Mouse (Mus musculus): ENCODE data around the gene Gramd1a.
A peak's percentile ranks its signal among the peaks of the same experiment; 100 is the strongest.

The Gramd1a gene

DNA sequence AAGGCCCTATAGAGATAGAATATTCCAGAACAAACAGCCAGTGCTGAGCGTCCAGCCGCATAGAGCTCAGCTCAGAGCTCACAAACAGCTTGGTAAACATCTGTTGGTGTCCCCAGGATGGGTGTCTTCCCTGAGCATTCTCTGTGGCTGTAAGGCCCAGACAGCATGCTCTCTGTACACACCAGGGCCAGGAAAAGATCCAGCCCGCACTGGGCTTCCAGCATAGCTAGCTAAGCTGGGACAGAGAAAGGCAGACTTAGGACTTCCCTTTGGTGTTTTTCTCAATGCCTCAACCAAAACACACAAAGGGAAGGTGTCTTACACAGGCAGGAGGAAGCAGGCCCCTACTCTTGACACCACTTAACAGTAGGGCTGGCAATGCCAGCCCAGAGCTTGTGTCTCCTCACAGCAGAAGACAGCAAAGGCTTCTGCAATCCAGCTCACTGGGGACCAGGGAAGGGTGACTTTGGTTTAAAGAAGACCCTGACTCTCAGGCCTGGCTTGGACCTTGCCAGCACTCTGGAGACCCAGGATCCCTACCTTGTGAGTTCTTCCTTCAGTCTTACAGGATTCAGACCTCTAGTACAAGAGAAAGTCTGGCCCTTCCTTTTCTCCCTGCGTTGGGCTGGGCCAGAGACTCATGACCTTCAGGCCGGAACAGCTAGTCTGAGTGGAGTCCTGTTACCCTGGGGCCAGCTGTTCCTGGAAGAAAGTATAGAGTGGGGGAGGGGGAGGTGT, at the start of gene Gramd1a:
Gramd1a (minus strand) TSS at position 601 of the 738 bp plus-strand sequence.
- peak; percentile 58 for DNase-seq (ENCODE audit: low spot score)

- no peak for DNase-seq (ENCODE audit: low spot score)
Observed at GRCm38 (mm10) chr7:31195591-31196307, 40.1 kb upstream of the Gramd1a start.

- DNase-seq (ENCODE audit: low spot score) = no peak
Observed at GRCm38 (mm10) chr7:31184711-31185110, 29.0 kb upstream of the Gramd1a start.

DNA sequence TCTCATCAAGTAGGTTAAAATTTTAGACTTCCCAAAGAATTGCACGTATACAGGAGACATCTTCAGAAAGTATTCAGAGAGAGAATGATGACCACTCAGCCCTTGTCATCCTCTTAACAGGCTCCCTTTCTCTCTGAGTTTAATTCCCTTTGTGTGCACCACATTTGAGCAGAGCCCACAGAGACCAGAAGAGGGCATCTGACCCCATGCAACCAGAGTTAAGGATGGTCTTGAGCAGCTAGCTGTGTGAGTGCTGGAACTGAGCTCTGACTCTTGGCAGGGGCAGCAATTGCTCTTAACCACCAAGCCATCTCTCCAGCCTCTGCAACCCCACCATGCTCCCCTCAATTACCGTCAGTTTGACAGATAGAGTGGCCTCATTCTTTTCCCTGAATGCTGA, 27.2 kb upstream of the Gramd1a start:
- no peak for DNase-seq (ENCODE audit: low spot score)

DNA sequence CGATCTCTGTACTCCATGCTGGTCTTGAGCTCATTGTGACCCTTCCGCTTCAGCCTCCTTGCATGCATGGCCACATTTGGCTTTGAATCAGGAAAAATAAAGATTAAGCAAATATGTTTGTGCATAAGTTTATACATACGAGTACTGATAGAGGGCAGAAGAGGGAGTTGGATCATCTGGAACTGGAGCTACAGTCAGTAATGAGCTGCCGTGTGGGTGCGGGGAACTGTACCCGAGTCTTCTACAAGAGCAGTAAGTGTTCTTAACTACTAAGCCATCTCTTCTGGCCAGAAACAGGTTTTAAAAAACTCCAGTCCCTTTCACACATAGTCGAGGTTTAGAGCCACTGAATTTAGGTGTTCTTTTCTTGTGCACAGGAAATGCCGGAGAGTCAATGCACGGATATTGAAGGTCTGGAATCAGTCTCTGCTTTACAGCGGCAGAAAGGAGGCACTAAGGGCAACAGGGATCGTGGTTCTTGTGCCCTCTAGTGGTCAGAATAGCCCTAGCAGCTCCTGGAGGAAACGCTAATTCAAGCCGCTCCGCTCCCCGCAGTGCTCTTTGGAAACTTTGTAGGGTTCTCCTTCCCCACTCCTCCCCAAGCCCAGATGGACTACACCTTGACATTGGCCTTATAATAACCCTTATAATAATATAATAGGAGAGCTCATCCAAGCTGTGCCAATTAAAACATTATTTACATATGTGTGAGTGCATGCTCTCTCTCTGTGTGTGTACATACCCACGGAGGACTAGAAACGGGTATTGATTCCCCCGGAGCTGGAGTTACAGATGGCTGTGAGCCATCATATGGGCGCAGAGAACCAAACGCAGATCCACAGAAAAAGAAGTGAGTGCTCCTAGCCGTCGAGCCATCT, 21.4 kb upstream of the Gramd1a start:
- DNase-seq (ENCODE audit: low spot score) = peak; percentile 89

GRCm38 (mm10) chr7:31175096-31175495, 19.4 kb upstream of the Gramd1a start:
- DNase-seq (ENCODE audit: low spot score) = no peak

DNA sequence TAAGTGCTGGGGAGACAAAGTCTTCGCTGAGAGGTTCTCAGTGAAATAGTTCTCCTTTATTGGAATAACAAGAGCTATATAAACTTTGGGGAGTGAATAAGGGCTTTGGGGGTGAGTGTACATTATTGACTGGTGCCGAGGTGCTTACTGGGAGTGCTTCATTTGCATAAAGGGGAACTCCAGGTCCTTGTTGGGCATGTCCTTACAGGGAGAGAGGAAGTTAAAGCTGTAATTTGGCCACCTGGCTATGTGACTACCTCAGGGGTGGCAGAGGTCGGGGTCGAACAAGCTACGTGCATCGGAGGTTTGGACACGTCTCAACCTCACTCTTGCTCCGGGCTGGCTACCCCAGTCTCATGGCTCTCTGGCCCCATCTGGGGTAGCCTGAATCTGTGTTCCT, 18.8 kb upstream of the Gramd1a start:
- no peak for DNase-seq (ENCODE audit: low spot score)

DNA sequence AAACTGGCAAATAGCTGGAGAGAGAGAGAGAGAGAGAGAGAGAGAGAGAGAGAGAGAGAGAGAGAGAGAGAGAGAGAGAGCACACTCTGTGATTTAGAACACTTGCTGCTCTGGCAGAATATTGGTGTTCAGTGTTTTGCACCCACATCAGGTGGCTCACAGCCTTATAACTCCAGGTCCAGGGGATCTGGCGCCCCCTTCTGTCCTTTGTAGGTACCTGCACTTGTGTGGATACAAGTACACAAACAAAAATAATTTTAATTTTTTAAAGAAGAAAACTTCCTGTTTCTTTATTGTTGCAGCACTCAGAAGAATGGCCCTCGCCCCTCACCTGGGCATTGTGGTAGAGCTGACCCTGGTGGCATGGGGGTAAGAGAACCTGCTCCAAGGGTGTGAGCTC, 16.5 kb upstream of the Gramd1a start:
- DNase-seq (ENCODE audit: low spot score) = peak; percentile 58

GRCm38 (mm10) chr7:31170520-31170919, 14.8 kb upstream of the Gramd1a start:
- DNase-seq (ENCODE audit: low spot score) = no peak

DNA sequence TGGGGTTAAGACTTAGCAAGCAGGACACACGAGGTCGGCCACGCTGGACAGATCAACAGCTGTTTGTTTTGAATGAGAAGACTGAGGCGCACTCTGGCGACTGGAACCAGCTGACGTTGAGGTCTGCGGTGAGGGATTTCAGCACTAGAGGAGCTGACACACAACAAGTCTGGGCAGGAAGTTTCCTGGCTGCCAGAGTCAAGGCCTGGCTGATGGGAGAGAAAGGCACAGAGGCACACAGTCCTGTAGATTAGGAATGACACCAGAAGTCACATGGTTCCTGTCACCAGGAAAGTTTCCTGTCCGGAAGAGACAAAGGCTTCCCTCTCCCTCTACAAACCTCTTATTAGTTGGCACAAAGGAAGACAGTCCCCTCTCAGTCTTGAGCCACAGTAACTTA, 12.7 kb upstream of the Gramd1a start:
- DNase-seq (ENCODE audit: low spot score) = no peak

GRCm38 (mm10) chr7:31164748-31165147, 9.1 kb upstream of the Gramd1a start:
- DNase-seq (ENCODE audit: low spot score) = no peak

DNA sequence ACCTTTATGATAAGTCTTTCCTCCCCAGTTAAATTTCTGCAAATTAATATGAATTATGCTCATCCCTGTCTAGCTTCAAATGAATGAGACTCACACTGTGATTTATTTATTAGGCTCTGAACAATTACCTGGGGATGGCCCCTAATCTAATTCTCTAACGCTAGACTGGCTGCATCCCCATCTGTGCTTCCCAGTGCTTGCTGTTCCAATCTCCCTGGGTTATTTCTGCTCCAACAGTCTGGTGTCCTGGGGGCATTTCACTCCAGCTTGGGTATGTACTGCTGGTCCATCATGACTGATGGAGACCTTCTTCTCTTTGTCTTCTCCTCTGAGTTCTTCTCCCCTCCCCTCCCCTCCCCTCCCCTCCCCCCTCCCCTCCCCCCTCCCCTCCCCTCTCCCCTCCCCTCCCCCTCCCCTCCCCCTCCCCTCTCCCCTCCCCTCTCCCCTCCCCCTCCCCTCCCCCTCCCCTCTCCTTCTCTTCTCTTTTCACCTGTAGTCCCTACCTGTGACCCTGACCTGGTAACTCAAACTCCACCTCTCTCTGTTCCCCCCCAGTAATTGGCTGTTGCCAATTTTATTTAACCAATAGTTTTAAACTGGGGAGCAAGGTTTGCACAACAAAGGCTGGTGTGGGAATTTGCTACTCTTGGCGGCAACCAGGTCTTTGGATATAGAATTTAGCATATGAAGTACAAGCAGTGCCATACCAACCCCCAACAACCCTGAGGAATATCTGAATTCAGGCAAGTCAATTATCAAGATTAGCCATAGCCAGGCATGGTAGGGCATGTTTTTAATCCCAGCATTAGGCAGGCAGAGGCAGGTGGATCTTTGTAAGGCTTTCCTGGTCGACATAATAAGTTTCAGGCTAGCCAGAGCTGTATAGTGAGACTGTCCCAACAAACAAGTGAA, 8.2 kb upstream of the Gramd1a start:
- DNase-seq (ENCODE audit: low spot score) = no peak

DNA sequence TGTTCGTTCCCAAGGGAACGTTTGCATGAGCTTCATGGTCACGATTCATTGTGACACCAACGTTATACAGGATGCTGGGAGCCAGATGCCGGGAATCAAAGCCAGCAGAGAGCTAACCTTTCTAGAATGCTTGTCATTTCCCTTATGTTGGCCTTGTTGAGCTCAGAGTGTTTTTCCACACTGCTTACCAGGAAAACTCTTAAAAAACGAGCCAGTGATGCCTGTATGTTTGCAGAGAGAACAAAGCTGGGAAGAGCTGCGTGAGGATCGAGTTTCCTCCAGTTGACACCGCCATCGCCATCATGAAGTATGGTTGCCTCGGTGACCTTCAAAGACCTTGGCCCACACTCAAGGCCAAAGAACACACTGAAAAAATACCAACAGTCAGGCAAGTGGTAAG, 6.6 kb upstream of the Gramd1a start:
- DNase-seq (ENCODE audit: low spot score) = no peak

DNA sequence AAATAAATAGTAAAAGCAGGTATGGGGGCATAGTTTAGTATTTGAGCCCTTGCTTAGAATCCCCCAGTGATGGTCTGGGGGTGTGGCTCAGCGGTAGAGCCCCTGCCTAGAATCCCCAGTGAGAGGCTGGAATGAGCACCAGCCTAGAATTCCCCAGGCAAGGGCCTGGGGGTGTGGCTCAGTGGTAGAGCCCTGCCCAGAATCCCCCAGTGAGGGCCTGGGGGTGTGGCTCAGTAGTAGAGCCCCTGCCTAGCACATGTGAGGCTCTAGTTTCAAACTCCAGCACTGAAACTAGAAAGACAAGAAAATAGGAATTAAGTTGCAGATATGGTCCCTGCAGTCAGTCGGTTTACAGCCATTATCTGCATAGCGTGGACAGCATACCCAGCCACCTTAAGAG, 6.1 kb upstream of the Gramd1a start:
- no peak for DNase-seq (ENCODE audit: low spot score)

- no peak for DNase-seq (ENCODE audit: low spot score)
Observed at GRCm38 (mm10) chr7:31161246-31161645, 5.5 kb upstream of the Gramd1a start.

- DNase-seq (ENCODE audit: low spot score) = no peak
Observed at GRCm38 (mm10) chr7:31160763-31161162, 5.1 kb upstream of the Gramd1a start.

DNA sequence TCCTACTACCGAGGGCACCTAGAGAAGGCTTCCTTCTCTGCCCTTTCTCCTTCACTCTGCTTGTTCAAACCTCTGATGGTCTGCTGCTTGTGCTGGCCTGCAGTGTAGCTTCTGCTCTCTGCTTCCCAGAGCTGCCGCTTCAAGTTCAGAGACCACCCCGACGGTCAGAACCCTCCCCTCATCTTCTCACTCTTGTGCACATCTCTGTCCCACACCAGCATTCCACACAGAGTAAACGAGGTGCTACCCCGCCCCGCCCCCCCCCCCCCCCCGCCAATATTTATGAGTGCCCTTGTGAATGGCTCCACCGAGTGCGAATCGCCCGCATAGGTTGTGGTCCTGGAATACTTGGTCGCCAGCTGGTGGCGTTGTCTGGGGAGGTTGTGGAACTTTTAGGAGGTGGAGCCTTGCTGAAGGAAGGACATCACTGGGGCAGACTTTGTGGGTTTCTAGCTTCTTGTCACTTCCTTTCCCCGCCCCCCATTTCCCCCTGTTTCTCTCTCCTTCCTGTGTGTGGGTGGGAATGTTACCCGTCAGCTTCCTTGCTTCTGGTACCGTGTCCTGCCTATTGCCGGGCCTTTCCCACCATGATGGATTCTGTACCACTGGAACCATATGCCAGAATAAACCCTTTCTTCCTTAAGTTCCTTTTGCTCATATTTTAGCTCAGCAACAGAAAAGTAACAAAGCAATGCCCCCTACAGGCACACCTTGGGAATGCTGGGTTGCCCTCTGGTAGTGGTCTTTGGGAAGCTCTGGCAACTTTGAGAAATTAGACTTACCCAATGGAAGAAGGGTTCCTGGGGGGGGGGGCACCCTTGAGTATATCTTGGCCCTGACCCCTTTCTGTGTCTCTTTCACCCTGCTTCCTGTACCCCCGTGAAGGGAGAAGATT, 585 bp upstream of the Gramd1a start:
- DNase-seq (ENCODE audit: low spot score) = peak; percentile 39

GRCm38 (mm10) chr7:31153536-31154320, 2.0 kb downstream of the Gramd1a start:
- DNase-seq (ENCODE audit: low spot score) = no peak
